Mouse (Mus musculus) megakaryocyte, embryonic 14.5 days (primary cell): Measurements from ENCODE around the gene Flt1. TPM values are rescaled to one million over a fixed set of nuclear protein-coding genes. Genes with fewer than 3 reads are reported as not detected.

ENCODE experiments used
- H3K27me3 ChIP-seq: replicated peaks from 2 replicates; pipeline ENCODE3; 2012; ENCODE audit warnings: inconsistent platforms
- H3K36me3 ChIP-seq: replicated peaks from 2 replicates; pipeline ENCODE3; 2012; ENCODE audit warnings: low read length, inconsistent platforms, mixed read lengths
- H3K4me1 ChIP-seq: 2 replicates; pipeline ENCODE4 v1.6.1; 2012; ENCODE audit warnings: inconsistent platforms
- H3K4me3 ChIP-seq: replicated peaks from 2 replicates; pipeline ENCODE3; 2012; ENCODE audit warnings: moderate library complexity, mild to moderate bottlenecking, inconsistent platforms
- H3K9me3 ChIP-seq: 2 replicates; pipeline ENCODE4 v1.6.1; 2012; ENCODE audit warnings: inconsistent platforms
- FLI1 ChIP-seq: IDR thresholded peaks from 2 replicates; pipeline ENCODE4 v1.6.1; 2012; ENCODE audit warnings: low read length, inconsistent platforms, mixed read lengths
- GATA1 ChIP-seq: IDR thresholded peaks from 3 replicates; pipeline ENCODE4 v1.6.1; 2012; ENCODE audit warnings: mixed read lengths, low read length, inconsistent platforms, borderline replicate concordance
- polyA plus RNA-seq: library from polyadenylated mRNA; stranded (reverse); fragments of >175 nt; gene quantifications from 2 replicates; pipeline ENCODE4 v1.2.3, GENCODE M21; 2012; ENCODE audit warnings: low replicate concordance; ENCODE audit not compliant: insufficient read depth

Flt1 gene
- polyA plus RNA-seq, 1 experiment, result 0.36 TPM

DNA sequence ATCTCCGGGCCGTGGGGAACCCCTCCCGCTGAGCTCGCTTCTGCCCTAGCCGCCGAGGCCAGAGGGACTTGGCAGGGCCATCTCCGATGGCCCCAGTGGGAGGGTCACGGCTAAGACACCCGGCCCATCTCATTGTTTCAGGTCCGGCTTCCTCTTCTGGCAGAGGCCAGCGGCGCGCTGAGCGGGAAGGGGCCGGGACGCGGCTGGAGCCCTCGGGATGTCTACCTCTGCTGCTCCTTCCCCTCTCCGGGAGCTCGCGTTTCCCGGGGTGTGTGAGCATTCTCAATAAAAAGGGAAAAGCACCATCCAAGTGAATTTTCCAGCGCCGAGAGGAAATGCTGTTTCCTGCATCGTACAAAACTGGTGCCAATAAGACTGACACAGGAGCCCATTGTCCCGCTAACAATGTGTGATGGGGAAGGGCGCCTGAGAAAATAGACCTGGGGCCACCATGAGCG lies 25.9 kb upstream of the Flt1 start:
- peaks cover 64% of the 10 kb centered on the region for H3K27me3 ChIP-seq

DNA sequence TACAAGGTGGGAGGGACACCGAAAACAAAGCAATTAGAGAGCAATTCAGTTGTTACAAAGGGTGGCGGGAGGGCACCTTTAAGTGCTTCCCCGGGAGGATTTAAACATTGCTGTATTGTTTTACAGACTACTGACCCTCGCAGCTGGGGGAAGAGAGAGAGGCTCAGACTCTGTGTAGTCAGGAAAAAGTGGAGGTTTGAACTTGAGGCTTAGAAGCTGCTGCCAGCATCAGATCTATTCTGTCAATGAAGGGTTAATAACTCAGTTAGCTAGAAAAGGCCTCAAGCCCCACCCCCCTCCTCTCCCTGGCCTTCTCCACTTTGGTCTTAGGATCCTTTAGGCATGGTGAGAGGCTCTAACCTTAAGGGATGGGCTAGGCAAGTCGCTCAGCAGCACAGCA lies 24.2 kb upstream of the Flt1 start:
- H3K36me3 ChIP-seq, result no peaks in the 10 kb centered on the region
- TF ChIP-seq GATA1 (no peak), FLI1 (no peak)
- peaks cover 75% of the 10 kb centered on the region for H3K27me3 ChIP-seq

More for the DNA sequence above, 25.9 kb upstream of the Flt1 start:
- Histone ChIP-seq H3K36me3 (no peaks in the 10 kb centered on the region), H3K4me3 (peak overlapping the region; percentile 67), H3K9me3 (peaks cover 32% of the 10 kb centered on the region), H3K4me1 (peaks cover 26% of the 10 kb centered on the region)
- TF ChIP-seq GATA1, result no peak
- TF ChIP-seq FLI1, result no peak

DNA sequence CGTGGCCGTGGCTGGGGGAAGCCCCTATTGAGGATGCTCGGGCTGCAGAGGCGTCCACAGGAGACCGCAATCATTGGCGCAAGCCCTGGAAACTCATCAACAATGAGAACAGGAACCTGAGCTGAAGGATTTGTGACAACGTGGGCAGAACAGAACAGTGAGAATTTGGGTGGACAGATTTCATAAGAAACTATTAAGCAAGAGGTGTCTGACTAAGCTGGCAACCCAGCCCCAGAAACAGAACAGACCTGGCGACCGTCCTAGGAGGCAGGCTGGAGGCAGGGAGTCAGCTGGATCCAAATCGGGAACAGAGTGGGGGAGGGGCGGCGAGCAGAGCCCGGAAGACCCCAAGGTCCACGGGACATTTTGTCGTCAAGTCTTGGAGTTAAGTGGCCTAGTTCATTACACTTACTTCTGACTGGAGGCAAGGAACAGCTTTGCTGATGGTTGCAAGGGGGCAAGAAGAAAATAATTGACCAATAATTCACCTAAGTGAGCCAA lies 22.3 kb upstream of the Flt1 start:
- H3K4me3 ChIP-seq, result no peak overlapping the region

More for the DNA sequence above, 24.2 kb upstream of the Flt1 start:
- Histone ChIP-seq H3K4me1 (peaks cover 26% of the 10 kb centered on the region), H3K9me3 (peaks cover 34% of the 10 kb centered on the region), H3K4me3 (no peak overlapping the region)

DNA sequence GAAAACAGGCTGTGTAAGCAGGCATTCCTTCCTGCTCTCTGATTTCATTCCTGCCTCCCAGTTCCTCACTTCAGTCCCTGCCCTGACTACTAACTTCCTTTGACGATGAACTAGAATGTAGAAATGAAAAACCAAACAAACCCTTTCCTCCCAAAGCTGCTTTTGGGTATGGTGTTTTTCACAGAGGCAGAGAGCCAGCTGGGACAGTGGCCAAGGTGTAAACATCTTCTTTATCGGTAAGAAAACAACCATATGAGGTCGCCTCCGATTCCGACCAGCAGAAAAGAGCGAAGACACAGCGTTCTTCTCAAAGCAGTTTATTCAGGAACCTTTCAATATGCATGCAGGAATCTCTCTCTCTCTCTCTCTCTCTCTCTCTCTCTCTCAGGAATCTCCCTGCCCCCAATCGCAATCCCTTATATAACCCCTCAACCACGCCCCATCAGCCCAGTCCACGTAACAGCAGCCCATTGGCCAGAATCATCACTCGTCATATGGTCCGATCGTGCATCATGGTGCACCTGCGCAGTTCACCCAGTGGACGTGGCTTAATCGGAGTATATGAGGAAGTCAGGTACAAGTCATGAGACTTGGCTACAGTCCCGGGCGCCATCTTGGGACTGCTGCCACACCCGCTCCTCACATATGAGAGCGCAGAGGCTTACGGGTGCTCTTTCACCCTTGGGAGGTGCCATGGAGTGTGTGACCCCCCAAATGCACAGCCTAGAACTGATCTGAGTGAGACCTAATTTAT lies 19.3 kb upstream of the Flt1 start:
- no peaks in the 10 kb centered on the region for H3K36me3 ChIP-seq
- peaks cover 8% of the 10 kb centered on the region for H3K4me1 ChIP-seq
- peaks cover 53% of the 10 kb centered on the region for H3K27me3 ChIP-seq
- no peak overlapping the region for H3K4me3 ChIP-seq
- peaks cover 10% of the 10 kb centered on the region for H3K9me3 ChIP-seq
- TF ChIP-seq GATA1, result no peak
- TF ChIP-seq FLI1, result no peak

More for the DNA sequence above, 22.3 kb upstream of the Flt1 start:
- Histone ChIP-seq H3K9me3 (peaks cover 15% of the 10 kb centered on the region), H3K4me1 (peaks cover 23% of the 10 kb centered on the region), H3K27me3 (peaks cover 71% of the 10 kb centered on the region), H3K36me3 (no peaks in the 10 kb centered on the region)
- TF ChIP-seq FLI1 (no peak), GATA1 (no peak)

DNA sequence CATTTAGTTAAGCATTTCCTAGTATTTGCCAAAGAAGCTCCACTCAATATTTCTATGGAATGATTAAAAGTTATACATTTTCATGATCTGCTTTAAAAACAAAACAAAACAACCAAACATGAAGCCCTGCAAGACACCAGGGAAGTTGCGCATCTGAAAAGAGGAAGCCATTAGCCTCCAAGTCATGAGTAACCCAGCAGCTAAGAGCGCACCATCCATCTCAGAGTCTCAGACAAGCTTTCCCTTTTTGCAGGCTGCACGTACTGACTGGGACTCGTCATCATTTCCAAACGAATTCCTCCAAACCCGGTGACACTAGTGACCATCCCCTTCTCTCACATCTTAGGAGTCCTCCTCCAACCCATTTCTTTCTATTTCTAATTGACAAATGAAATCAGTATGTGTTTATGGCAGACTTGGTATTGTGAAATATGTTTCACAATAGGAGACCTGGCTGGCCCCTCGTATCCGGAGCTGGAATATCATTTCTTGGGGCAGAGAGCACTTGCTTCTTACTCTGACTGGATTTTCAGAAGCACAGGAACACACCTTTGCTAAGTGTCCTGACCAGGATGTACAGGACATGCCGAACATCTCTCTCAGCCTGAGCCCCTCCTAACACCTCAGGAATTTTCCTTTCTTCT lies 16.8 kb upstream of the Flt1 start:
- no peak overlapping the region for H3K4me3 ChIP-seq
- no peaks in the 10 kb centered on the region for H3K36me3 ChIP-seq
- peaks cover 30% of the 10 kb centered on the region for H3K9me3 ChIP-seq
- TF ChIP-seq FLI1 (no peak), GATA1 (no peak)
- no peaks in the 10 kb centered on the region for H3K4me1 ChIP-seq
- H3K27me3 ChIP-seq, result peaks cover 32% of the 10 kb centered on the region

DNA sequence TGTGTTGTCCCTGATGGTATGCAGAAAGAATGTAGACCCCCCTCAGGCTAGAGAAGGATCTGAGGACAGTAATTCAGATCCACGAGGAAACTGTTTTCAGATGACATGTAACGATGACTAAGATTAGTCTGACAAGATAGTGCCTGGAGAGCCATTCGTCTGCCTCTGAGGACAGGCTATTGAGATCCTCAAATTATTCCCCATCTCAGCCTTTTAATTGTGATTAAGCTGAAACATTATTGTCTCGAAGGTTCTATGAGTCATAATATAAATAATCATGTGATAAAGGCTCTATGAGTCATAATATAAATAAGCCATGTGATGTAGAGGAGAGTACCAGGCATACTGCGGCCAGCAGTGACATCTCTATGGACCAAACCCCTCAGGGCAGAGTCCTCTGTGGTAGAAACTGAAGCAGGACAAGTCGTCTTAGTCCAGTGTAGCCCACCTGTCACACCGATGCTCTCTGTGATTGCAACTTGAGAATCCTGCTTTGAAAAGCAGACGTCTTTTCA lies 11.0 kb upstream of the Flt1 start:
- no peak for TF ChIP-seq GATA1
- TF ChIP-seq FLI1, result no peak
- Histone ChIP-seq H3K4me1 (no peaks in the 10 kb centered on the region), H3K4me3 (no peak overlapping the region), H3K36me3 (no peaks in the 10 kb centered on the region), H3K9me3 (peaks cover 32% of the 10 kb centered on the region), H3K27me3 (peaks cover 25% of the 10 kb centered on the region)

DNA sequence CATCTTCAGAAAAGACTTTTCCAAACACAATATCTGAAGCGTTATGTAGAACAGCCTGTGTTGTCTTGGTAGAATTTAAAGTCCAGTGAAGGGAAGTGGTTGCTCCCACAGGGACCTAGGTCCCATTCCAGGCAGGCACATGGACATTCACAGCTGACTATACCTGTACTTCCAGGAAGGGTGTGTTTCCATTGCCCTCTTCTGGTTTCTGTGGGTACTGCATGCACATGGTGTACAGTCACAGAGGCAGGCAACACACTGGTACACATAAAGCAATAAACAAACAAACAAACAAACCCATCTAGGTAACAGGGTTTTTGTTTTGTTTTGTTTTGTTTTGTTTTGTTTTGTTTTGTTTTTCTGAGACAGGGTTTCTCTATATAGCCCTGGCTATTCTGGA lies 7.9 kb upstream of the Flt1 start:
- Histone ChIP-seq H3K4me1 (peaks cover under 1% of the 10 kb centered on the region), H3K9me3 (peaks cover 26% of the 10 kb centered on the region), H3K4me3 (no peak overlapping the region), H3K27me3 (peaks cover 50% of the 10 kb centered on the region), H3K36me3 (no peaks in the 10 kb centered on the region)
- TF ChIP-seq GATA1 (no peak), FLI1 (no peak)

DNA sequence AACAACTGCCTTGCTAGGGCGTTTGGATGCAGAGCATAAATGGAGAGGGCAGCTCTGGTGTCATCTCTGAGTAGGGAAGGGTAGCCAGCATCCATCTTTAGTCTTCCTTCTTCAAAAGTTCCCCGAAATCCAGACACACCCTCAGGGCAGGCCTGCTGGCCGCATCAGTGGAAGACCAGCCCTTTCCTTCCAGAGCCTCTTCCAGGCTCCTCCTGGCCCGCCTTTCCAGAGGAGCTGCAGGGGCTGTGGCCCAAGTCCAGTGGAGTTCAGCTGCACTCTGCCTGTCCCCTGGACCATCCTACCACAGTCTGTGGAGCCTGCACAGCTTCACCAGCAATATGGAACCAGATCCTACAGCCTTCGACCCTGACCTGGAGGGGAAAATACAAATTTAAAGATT lies 7.1 kb upstream of the Flt1 start:
- TF ChIP-seq GATA1 (no peak), FLI1 (no peak)

DNA sequence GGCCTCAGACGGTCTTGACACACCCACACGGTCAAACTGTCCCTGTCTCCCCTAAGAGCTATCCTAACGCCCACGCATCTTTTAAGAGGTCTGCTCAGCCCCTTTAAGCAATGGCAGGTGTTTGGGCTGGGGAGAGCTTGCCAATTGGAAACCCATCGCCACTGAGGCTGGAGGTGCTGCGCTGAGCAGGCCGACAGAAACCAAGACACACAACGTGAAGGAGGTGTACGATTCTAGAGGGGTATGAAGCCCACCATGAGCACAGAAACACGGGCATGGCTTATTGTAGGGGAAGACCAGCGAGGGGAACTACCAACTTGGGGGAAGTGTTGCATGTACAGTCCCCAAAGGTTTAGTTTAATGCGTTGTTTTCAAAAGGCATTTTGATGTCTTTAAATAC lies 1.7 kb upstream of the Flt1 start:
- Histone ChIP-seq H3K4me3 (no peak overlapping the region), H3K9me3 (peaks cover 15% of the 10 kb centered on the region), H3K36me3 (no peaks in the 10 kb centered on the region), H3K4me1 (peaks cover 48% of the 10 kb centered on the region), H3K27me3 (peaks cover 91% of the 10 kb centered on the region)
- TF ChIP-seq FLI1 (no peak), GATA1 (no peak)

More for the DNA sequence above, 7.1 kb upstream of the Flt1 start:
- Histone ChIP-seq H3K36me3 (no peaks in the 10 kb centered on the region), H3K9me3 (peaks cover 22% of the 10 kb centered on the region), H3K4me1 (peaks cover 6% of the 10 kb centered on the region), H3K4me3 (no peak overlapping the region), H3K27me3 (peaks cover 56% of the 10 kb centered on the region)
